Mouse (Mus musculus): ENCODE data around the gene Skiv2l.

Skiv2l gene

GRCm38 (mm10) chr17:34796311-34797140, 53.5 kb downstream of the Skiv2l start:
- in situ Hi-C loops (cut with MboI, MseI): no loop called here

- in situ Hi-C loops (cut with MboI, MseI): no loop called here
Measured at GRCm38 (mm10) chr17:34795633-34796032, 54.4 kb downstream of the Skiv2l start.

- in situ Hi-C loops (cut with MboI, MseI): no loop called here
Measured at GRCm38 (mm10) chr17:34795016-34795415, 55.0 kb downstream of the Skiv2l start.

Measured in T-helper 17 cell (primary cell).